Mouse (Mus musculus) lung, embryonic 15.5 days (tissue): ENCODE measurements around the gene Akap6. TPM values are rescaled to one million over a fixed set of nuclear protein-coding genes. Genes with fewer than 3 reads are reported as not detected.
"Not testable (repeated sequence)": the region's sequence is repeated elsewhere in the genome, so short reads cannot be mapped to it uniquely, and the experiment has no call there.

ENCODE experiments used
- ATAC-seq: fragments of 200-750 bp; cut with Nextera tagmentation; 2 replicates; pipeline ENCODE4 v1.8.0; 2017; ENCODE audit warnings: moderate number of reproducible peaks, borderline replicate concordance; ENCODE audit not compliant: low FRiP score, low TSS enrichment; ENCODE audit errors: extremely low read depth
- H3K27ac ChIP-seq: fragments of 300-500 bp; sonication (generic); 2 replicates; pipeline ENCODE4 v1.5.1; 2015; ENCODE audit warnings: moderate library complexity, mild to moderate bottlenecking, inconsistent platforms
- H3K27me3 ChIP-seq: fragments of 300-500 bp; sonication (generic); 2 replicates; pipeline ENCODE4 v1.6.1; 2015; ENCODE audit warnings: inconsistent platforms
- H3K36me3 ChIP-seq: fragments of 300-500 bp; sonication (generic); 2 replicates; pipeline ENCODE4 v1.6.1; 2015; ENCODE audit warnings: inconsistent platforms
- H3K4me1 ChIP-seq: fragments of 300-500 bp; sonication (generic); 2 replicates; pipeline ENCODE4 v1.6.1; 2015; ENCODE audit warnings: inconsistent platforms
- H3K4me2 ChIP-seq: fragments of 300-500 bp; sonication (generic); 2 replicates; pipeline ENCODE4 v1.6.1; 2015; ENCODE audit warnings: inconsistent platforms, mild to moderate bottlenecking, moderate library complexity
- H3K4me3 ChIP-seq: fragments of 300-500 bp; sonication (generic); 2 replicates; pipeline ENCODE4 v1.5.1; 2015; ENCODE audit warnings: mild to moderate bottlenecking, inconsistent platforms
- H3K9ac ChIP-seq: fragments of 300-500 bp; sonication (generic); 2 replicates; pipeline ENCODE4 v1.6.1; 2015; ENCODE audit warnings: inconsistent platforms
- H3K9me3 ChIP-seq: fragments of 300-500 bp; sonication (generic); 2 replicates; pipeline ENCODE4 v1.6.1; 2016; ENCODE audit warnings: inconsistent platforms
- WGBS: fragments of 180-500 bp; shearing (Covaris S2); methylation state at CpG from one replicate; pipeline ENCODE4 v1.1.7; 2015; 5-methylcytosine and 5-hydroxymethylcytosine counted together
- polyA plus RNA-seq: library from polyadenylated mRNA; unstranded; fragments of >200 nt; fragmentation: Nextera tagmentation; extraction: Ambion mirVana; gene quantifications from 2 replicates; pipeline ENCODE4 v1.2.1, GENCODE M21; 2015

Akap6 gene
- polyA plus RNA-seq, 1 experiment from 2014 or later, result 0.89 TPM

DNA sequence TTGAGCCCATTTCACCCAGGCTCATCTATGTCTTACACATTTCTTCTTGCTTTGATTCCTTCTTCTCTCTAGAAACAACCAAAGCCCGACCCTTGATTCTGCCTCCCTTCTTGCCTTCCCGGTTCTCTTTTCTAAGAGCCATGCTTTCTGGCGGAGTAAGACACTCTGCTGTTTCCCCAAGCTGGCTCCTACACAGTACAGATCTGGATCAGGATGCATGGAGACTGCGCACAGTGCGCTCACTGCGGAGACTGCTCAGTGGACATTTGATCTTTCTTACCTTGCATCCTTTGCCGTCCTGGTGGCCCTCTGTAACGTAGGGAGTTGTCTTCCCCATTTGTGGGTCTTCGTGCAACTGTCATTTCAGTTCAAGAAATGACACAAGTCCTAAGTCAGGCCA lies 20.0 kb downstream of the Akap6 start:
- no peak overlapping the region for H3K9ac ChIP-seq
- H3K27ac ChIP-seq, result no peak overlapping the region
- H3K27me3 ChIP-seq, result no peaks in the 10 kb centered on the region
- no peak overlapping the region for H3K4me2 ChIP-seq
- WGBS, result 86% methylated on average over 9 of the region's 9 CpGs
- H3K4me1 ChIP-seq, result no peaks in the 10 kb centered on the region
- no peak overlapping the region for H3K4me3 ChIP-seq
- no peaks in the 10 kb centered on the region for H3K36me3 ChIP-seq
- H3K9me3 ChIP-seq, result no peaks in the 10 kb centered on the region
- no peak for ATAC-seq

- WGBS, result 73% methylated on average over 5 of the region's 5 CpGs
- no peak overlapping the region for H3K4me2 ChIP-seq
- no peak overlapping the region for H3K4me3 ChIP-seq
- no peaks in the 10 kb centered on the region for H3K27me3 ChIP-seq
- H3K27ac ChIP-seq, result no peak overlapping the region
- no peaks in the 10 kb centered on the region for H3K9me3 ChIP-seq
- no peaks in the 10 kb centered on the region for H3K36me3 ChIP-seq
- no peaks in the 10 kb centered on the region for H3K4me1 ChIP-seq
- H3K9ac ChIP-seq, result no peak overlapping the region
- ATAC-seq, result no peak
Measured at GRCm38 (mm10) chr12:52719681-52720080, 20.5 kb downstream of the Akap6 start.

GRCm38 (mm10) chr12:52724039-52724615 lies 24.9 kb downstream of the Akap6 start:
- not testable (repeated sequence) for H3K4me2 ChIP-seq, ATAC-seq, H3K27me3 ChIP-seq, H3K9me3 ChIP-seq, H3K36me3 ChIP-seq, H3K27ac ChIP-seq, H3K4me1 ChIP-seq, H3K4me3 ChIP-seq, H3K9ac ChIP-seq
- WGBS, result 69% methylated on average over 3 of the region's 3 CpGs

DNA sequence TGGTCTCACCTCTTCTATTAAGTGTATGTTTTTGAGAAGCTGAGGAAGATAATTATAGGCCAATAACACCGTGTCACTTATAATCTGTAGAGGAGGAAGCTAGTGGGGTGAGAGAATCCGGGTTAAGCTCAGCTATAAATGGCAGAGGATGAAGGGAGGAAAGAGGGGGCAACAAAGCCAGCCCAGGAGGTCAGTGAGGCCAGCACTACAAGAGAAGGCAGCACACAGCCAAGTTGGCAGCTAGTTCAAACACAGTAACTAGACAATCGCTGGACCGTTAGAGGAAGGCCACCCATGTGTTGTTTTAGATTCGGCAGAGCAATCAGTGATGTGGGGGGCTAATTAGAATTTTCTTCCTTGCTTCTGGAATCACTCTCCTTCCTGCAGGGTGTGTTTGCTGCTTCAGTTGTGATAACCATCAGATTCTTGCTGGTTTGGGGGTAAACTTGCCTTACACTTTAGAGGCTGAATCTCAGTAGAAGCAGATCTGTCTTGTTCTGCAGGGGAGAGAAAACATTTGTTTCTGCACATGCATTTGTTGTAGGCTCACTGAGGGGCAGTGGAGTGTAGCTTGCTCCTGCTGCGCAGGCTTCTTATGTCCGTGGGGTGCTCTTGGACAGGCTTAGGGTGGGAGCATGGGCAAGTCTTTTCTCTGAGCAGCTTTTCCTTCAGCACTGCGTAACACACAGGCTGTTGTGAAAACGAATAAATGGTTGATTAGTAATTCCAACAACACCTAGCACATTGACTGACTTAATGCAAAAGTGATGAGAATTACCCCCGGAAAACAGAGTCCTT lies 27.4 kb downstream of the Akap6 start:
- peak; percentile 62; the same call in 1 of the 2 replicates for ATAC-seq
- H3K36me3 ChIP-seq, result no peaks in the 10 kb centered on the region
- no peaks in the 10 kb centered on the region for H3K9me3 ChIP-seq
- 55% methylated on average over 10 of the region's 10 CpGs for WGBS
- H3K4me2 ChIP-seq, result no peak overlapping the region
- no peak overlapping the region for H3K27ac ChIP-seq
- H3K9ac ChIP-seq, result no peak overlapping the region
- H3K4me1 ChIP-seq, result no peaks in the 10 kb centered on the region
- no peaks in the 10 kb centered on the region for H3K27me3 ChIP-seq
- H3K4me3 ChIP-seq, result no peak overlapping the region

DNA sequence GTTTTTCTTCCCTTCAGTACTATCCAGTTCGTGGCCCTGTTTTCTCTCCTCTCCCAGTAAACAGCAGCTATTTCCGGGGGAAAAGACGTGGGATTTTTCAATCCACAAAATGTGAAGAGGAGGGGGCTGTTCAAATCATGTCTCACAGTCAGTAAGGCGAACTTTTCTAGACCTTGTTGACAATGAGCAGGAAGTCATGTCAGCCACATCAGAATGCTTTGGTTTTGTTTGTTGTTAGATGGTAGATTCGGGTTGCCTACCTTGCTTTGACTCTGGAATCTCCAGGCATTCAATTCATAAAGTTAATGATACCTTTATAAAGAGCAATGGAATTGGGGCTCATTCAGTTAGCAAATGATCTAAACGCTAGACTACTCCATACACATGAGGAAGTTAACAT lies 30.2 kb downstream of the Akap6 start:
- Histone ChIP-seq H3K27ac (no peak overlapping the region), H3K9ac (no peak overlapping the region), H3K27me3 (no peaks in the 10 kb centered on the region), H3K4me2 (no peak overlapping the region), H3K4me1 (no peaks in the 10 kb centered on the region), H3K9me3 (no peaks in the 10 kb centered on the region), H3K4me3 (no peak overlapping the region), H3K36me3 (no peaks in the 10 kb centered on the region)
- WGBS, result 78% methylated on average over 6 of the region's 6 CpGs
- ATAC-seq, result no peak

DNA sequence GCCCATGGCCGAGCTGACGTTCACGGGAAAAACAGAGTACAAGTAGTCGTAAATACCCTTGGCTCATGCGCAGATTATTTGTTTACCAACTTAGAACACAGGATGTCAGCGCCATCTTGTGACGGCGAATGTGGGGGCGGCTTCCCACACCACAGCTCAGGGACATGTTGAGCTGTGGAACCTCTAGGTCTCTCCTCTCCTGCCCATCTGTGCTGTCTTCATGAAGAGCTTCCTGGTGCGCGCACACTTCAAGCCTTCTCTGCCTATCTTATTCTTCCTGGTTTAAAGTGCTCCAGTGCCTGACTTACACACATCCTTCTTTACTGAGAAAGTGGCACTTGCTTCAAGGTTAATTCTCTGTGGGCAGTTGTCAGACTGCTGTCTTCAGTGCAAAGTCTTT lies 36.0 kb downstream of the Akap6 start:
- not testable (repeated sequence) for H3K27me3 ChIP-seq, H3K9me3 ChIP-seq, H3K9ac ChIP-seq, H3K4me1 ChIP-seq, H3K36me3 ChIP-seq, H3K4me3 ChIP-seq, H3K27ac ChIP-seq, H3K4me2 ChIP-seq, ATAC-seq
- 97% methylated on average over 8 of the region's 11 CpGs for WGBS

DNA sequence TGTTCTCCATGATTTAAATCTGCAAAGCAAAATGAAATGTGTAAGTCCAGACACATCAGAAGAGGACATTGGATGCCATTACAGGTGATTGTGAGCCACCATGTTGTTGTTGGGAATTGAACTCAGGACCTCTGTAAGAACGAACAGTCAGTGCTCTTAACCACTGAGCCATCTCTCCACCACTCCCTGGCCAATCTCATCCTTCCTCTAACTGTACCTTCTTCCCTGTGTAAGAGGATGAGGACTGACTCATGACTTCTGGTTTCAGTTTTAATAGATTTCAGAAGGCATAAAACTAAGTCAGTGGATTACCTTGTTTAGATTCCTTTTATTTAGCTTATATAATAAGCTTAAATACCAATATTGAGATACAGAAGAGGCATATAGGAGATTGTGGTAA lies 38.0 kb downstream of the Akap6 start:
- H3K27me3 ChIP-seq, result no peaks in the 10 kb centered on the region
- ATAC-seq, result no peak
- WGBS, result 84% methylated on average over 1 of the region's 1 CpGs
- H3K4me2 ChIP-seq, result no peak overlapping the region
- H3K9me3 ChIP-seq, result no peaks in the 10 kb centered on the region
- H3K36me3 ChIP-seq, result no peaks in the 10 kb centered on the region
- H3K27ac ChIP-seq, result no peak overlapping the region
- no peak overlapping the region for H3K9ac ChIP-seq
- no peaks in the 10 kb centered on the region for H3K4me1 ChIP-seq
- no peak overlapping the region for H3K4me3 ChIP-seq

DNA sequence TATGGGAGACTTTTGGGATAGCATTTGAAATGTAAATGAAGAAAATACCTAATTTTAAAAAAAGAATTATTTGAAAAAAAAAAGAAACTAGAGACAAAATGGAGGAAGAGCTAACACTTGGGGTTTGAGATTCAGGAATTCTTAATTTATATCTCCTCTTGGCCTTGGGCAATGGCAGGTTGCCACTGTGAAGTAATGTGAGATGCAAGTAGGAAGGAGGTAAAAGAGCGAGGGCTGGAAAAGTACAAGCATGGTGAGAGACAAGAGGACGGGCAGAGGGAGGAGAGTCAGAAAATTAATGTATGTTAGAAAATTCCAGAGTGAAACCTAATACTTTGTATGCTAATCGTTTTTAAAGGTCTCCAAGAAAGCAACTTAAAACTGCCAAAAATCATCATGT lies 40.1 kb downstream of the Akap6 start:
- Histone ChIP-seq H3K9me3 (no peaks in the 10 kb centered on the region), H3K4me1 (no peaks in the 10 kb centered on the region), H3K9ac (no peak overlapping the region), H3K36me3 (no peaks in the 10 kb centered on the region), H3K27ac (no peak overlapping the region), H3K4me2 (no peak overlapping the region), H3K27me3 (no peaks in the 10 kb centered on the region), H3K4me3 (no peak overlapping the region)
- WGBS, result 57% methylated on average over 3 of the region's 3 CpGs
- ATAC-seq, result no peak

- H3K4me3 ChIP-seq, result no peak overlapping the region
- no peak for ATAC-seq
- 76% methylated on average over 5 of the region's 5 CpGs for WGBS
- no peak overlapping the region for H3K27ac ChIP-seq
- no peaks in the 10 kb centered on the region for H3K9me3 ChIP-seq
- H3K9ac ChIP-seq, result no peak overlapping the region
- no peaks in the 10 kb centered on the region for H3K36me3 ChIP-seq
- no peaks in the 10 kb centered on the region for H3K4me1 ChIP-seq
- no peak overlapping the region for H3K4me2 ChIP-seq
- H3K27me3 ChIP-seq, result no peaks in the 10 kb centered on the region
Measured at GRCm38 (mm10) chr12:52741801-52742200, 42.6 kb downstream of the Akap6 start.

- H3K36me3 ChIP-seq, result no peaks in the 10 kb centered on the region
- H3K9ac ChIP-seq, result no peak overlapping the region
- H3K9me3 ChIP-seq, result no peaks in the 10 kb centered on the region
- H3K27me3 ChIP-seq, result no peaks in the 10 kb centered on the region
- ATAC-seq, result no peak
- no peaks in the 10 kb centered on the region for H3K4me1 ChIP-seq
- no peak overlapping the region for H3K4me3 ChIP-seq
- no peak overlapping the region for H3K4me2 ChIP-seq
- 52% methylated on average over 12 of the region's 12 CpGs for WGBS
- no peak overlapping the region for H3K27ac ChIP-seq
Measured at GRCm38 (mm10) chr12:52750006-52750405, 50.8 kb downstream of the Akap6 start.

- no peak for ATAC-seq
- H3K9me3 ChIP-seq, result no peaks in the 10 kb centered on the region
- 81% methylated on average over 2 of the region's 2 CpGs for whole genome bisulfite sequencing
- no peak overlapping the region for H3K4me3 ChIP-seq
- no peaks in the 10 kb centered on the region for H3K27me3 ChIP-seq
- no peaks in the 10 kb centered on the region for H3K36me3 ChIP-seq
- no peak overlapping the region for H3K9ac ChIP-seq
- H3K27ac ChIP-seq, result no peak overlapping the region
- H3K4me2 ChIP-seq, result no peak overlapping the region
- no peaks in the 10 kb centered on the region for H3K4me1 ChIP-seq
Measured at GRCm38 (mm10) chr12:52755649-52756048, 56.5 kb downstream of the Akap6 start.

GRCm38 (mm10) chr12:52757881-52758280 lies 58.7 kb downstream of the Akap6 start:
- no peak overlapping the region for H3K9ac ChIP-seq
- 21% methylated on average over 4 of the region's 4 CpGs for WGBS
- no peaks in the 10 kb centered on the region for H3K9me3 ChIP-seq
- no peaks in the 10 kb centered on the region for H3K36me3 ChIP-seq
- H3K27ac ChIP-seq, result no peak overlapping the region
- no peaks in the 10 kb centered on the region for H3K27me3 ChIP-seq
- H3K4me3 ChIP-seq, result no peak overlapping the region
- H3K4me1 ChIP-seq, result no peaks in the 10 kb centered on the region
- H3K4me2 ChIP-seq, result no peak overlapping the region
- ATAC-seq, result no peak
